Mouse (Mus musculus) heart, embryonic 13.5 days (tissue): ENCODE measurements around the gene Plekhg6. TPM values are rescaled to one million over a fixed set of nuclear protein-coding genes. Genes with fewer than 3 reads are reported as not detected.

Source experiments
- ATAC-seq: fragments of 200-750 bp; cut with Nextera tagmentation; 2 replicates; pipeline ENCODE4 v1.8.0; 2017; ENCODE audit warnings: moderate TSS enrichment; ENCODE audit not compliant: insufficient number of reproducible peaks, low FRiP score, low TSS enrichment; ENCODE audit errors: extremely low read depth
- H3K27ac ChIP-seq: fragments of 300-500 bp; sonication (generic); replicated peaks from 2 replicates; pipeline ENCODE4 v1.5.1; 2015; ENCODE audit warnings: moderate library complexity, mild to moderate bottlenecking, inconsistent platforms
- H3K27me3 ChIP-seq: fragments of 300-500 bp; sonication (generic); replicated peaks from 2 replicates; pipeline ENCODE4 v1.6.1; 2015; ENCODE audit warnings: mild to moderate bottlenecking, inconsistent platforms
- H3K36me3 ChIP-seq: fragments of 300-500 bp; sonication (generic); 2 replicates; pipeline ENCODE4 v1.6.1; 2015; ENCODE audit warnings: mild to moderate bottlenecking, inconsistent platforms
- H3K4me1 ChIP-seq: fragments of 300-500 bp; sonication (generic); 2 replicates; pipeline ENCODE4 v1.6.1; 2015; ENCODE audit warnings: inconsistent platforms
- H3K4me2 ChIP-seq: fragments of 300-500 bp; sonication (generic); 2 replicates; pipeline ENCODE4 v1.6.1; 2015; ENCODE audit warnings: inconsistent platforms, mild to moderate bottlenecking, moderate library complexity
- H3K4me3 ChIP-seq: fragments of 300-500 bp; sonication (generic); 2 replicates; pipeline ENCODE4 v1.5.1; 2015; ENCODE audit warnings: moderate library complexity, mild to moderate bottlenecking, inconsistent platforms
- H3K9ac ChIP-seq: fragments of 300-500 bp; sonication (generic); 2 replicates; pipeline ENCODE4 v1.6.1; 2015; ENCODE audit warnings: inconsistent platforms, mild to moderate bottlenecking, moderate library complexity
- H3K9me3 ChIP-seq: fragments of 300-500 bp; sonication (generic); 2 replicates; pipeline ENCODE4 v1.6.1; 2016; ENCODE audit warnings: inconsistent platforms
- WGBS: fragments of 180-500 bp; shearing (Covaris S2); methylation state at CpG from one replicate; pipeline ENCODE4 v1.1.7; 2015; ENCODE audit warnings: mixed read lengths; 5-methylcytosine and 5-hydroxymethylcytosine counted together
- polyA plus RNA-seq: library from polyadenylated mRNA; unstranded; fragments of >200 nt; fragmentation: Nextera tagmentation; extraction: Ambion mirVana; gene quantifications from 2 replicates; pipeline ENCODE4 v1.2.1, GENCODE M21; 2015

Gene Plekhg6
- polyA plus RNA-seq, 1 experiment from 2014 or later, result 0.11 TPM

DNA sequence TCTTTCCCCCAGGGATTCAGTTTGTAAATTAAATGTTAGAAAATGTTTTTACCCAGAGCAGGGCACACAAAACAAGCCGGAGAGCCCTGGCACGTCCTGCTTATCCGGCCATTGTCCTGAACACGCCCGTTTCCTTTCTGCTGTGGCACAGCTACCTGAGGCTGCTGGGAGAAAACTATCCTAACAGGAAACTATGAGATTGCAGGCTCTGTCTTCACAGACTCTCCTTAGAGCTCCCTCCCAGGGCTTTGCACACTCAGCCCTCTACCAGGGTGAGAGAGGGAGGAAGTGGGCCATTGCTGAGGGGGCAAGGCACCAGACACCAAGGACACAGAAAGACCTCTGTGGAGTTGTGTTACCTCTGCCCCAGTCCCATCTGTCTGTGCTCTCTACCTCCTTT, 40.3 kb downstream of the Plekhg6 start:
- peak overlapping the region; percentile 82 for H3K27ac ChIP-seq
- ATAC-seq, result no peak
- H3K4me1 ChIP-seq, result peaks cover 15% of the 10 kb centered on the region; the same call in 1 of the 2 replicates
- no peak overlapping the region for H3K4me3 ChIP-seq
- H3K4me2 ChIP-seq, result no peak overlapping the region
- H3K36me3 ChIP-seq, result no peaks in the 10 kb centered on the region
- 57% methylated on average over 5 of the region's 5 CpGs for WGBS
- peaks cover 3% of the 10 kb centered on the region for H3K27me3 ChIP-seq
- no peak overlapping the region for H3K9ac ChIP-seq
- H3K9me3 ChIP-seq, result no peaks in the 10 kb centered on the region

DNA sequence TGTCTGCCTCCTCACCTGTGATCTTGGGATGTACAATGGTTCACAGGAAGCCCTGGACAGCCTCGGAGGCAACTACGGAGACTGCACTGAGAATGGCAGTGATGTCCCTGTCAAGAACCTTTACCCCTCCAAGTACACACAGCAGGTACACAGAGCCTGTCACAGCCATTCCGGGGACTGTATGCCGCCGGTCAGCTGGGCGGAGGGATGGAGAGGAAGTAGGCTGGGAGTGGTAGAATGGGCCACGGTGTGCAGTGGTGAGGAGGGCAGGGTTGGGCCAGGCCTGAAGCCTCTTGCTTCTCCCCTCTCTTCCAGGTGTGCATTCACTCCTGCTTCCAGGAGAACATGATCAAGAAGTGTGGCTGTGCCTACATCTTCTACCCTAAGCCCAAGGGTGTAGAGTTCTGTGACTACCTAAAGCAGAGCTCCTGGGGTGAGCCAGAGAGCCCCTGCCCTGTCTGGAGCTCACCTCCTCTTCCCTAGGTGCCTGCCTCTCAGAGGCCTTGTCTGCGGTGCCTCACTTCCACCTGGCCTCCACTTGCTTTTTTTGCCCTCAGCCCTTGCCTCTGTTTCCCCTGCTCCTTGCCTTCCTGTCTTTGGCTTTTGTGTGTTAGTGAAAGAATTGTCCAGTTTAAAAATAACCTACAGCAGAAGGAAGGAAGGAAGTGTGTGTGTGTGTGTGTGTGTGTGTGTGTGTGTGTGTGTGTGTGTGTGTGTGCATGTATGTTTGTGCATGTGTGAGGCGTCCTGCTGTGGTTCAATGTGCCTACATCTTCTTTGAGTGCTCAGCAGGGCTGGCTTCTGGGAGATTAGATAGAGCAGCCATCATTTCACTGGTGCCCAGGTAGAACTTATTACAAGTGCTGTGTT, 41.6 kb downstream of the Plekhg6 start:
- Histone ChIP-seq H3K9me3 (no peaks in the 10 kb centered on the region), H3K27ac (peak overlapping the region; percentile 82; the same call in 1 of the 2 replicates), H3K9ac (no peak overlapping the region), H3K4me1 (peaks cover 12% of the 10 kb centered on the region; the same call in 1 of the 2 replicates), H3K36me3 (no peaks in the 10 kb centered on the region), H3K4me2 (no peak overlapping the region), H3K27me3 (peaks cover 3% of the 10 kb centered on the region; the same call in 1 of the 2 replicates), H3K4me3 (no peak overlapping the region)
- no peak for ATAC-seq
- 60% methylated on average over 9 of the region's 9 CpGs for WGBS

GRCm38 (mm10) chr6:125334356-125334755, 46.2 kb downstream of the Plekhg6 start:
- H3K9me3 ChIP-seq, result no peaks in the 10 kb centered on the region
- ATAC-seq, result no peak
- H3K4me1 ChIP-seq, result peaks cover 8% of the 10 kb centered on the region
- H3K27me3 ChIP-seq, result 0 out of 2 replicates have a peak, but pooled peaks cover 3% of the 10 kb centered on the region
- no peak overlapping the region for H3K9ac ChIP-seq
- no peak overlapping the region for H3K4me3 ChIP-seq
- no peak overlapping the region for H3K4me2 ChIP-seq
- 76% methylated on average over 2 of the region's 2 CpGs for WGBS
- no peak overlapping the region for H3K27ac ChIP-seq
- no peaks in the 10 kb centered on the region for H3K36me3 ChIP-seq

DNA sequence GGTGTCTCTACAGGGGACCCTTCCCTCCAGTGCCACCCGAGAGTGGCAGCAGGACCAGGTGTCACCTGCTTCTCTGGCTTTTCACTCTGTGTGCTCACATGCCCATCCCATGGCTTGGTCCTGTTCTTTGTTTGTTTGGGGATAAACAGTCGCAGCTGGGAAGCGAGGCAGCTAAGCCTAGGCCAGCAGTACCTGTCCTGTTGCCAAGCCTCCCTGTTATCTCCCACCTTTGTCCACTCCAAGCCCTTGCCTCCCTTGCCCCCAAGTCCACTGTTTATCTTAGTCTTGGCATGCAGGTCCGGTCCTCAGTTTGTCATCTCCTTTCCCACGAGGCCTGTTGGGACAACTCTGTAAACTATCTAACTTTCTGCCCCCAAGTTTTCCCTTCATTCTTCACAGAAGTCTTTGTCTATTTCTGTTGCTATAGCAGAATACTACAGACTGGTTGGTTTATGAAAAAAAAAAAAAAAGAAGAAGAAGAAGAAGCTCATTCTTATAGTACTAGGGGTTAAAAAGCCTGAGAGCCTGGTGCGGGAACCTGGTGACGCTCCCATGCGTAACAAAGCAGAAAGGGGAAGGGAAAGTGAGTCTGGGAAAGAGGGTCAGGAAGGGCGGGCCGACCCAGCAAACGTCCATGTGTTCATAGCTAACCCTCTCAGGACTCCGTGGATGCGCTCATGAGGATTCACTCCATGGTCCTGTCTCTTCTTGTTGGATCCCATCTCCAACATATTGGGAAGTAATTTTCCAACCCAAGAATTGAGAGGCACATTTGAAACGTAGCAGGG, 47.3 kb downstream of the Plekhg6 start:
- H3K27ac ChIP-seq, result no peak overlapping the region
- H3K4me1 ChIP-seq, result peaks cover 8% of the 10 kb centered on the region
- no peaks in the 10 kb centered on the region for H3K36me3 ChIP-seq
- 69% methylated on average over 14 of the region's 14 CpGs for WGBS
- H3K9me3 ChIP-seq, result no peaks in the 10 kb centered on the region
- no peak overlapping the region for H3K4me3 ChIP-seq
- 0 out of 2 replicates have a peak, but pooled peaks cover 3% of the 10 kb centered on the region for H3K27me3 ChIP-seq
- no peak overlapping the region for H3K9ac ChIP-seq
- no peak overlapping the region for H3K4me2 ChIP-seq
- ATAC-seq, result no peak

GRCm38 (mm10) chr6:125330626-125331326, 49.8 kb downstream of the Plekhg6 start:
- ATAC-seq, result peak; percentile 69; the same call in 1 of the 2 replicates

DNA sequence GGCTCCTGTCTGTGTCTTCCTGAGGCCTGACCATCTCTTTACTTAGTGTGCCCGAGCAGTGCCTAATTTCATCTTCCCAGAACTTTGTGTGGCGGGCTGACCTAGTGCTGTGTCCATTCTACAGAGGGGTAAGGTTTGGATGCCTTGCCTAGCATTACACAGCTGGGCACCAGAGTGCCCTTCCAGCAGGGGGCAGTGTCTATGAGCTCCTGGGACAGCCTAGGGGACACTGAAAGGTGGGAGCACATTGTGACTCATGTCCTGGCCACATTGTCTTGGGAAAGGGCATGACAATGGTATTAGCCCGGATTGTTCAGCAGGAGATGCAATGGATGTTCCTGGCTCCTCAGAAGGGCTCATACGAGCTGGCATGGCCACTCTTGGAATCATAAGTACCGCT, 52.4 kb downstream of the Plekhg6 start:
- no peak overlapping the region for H3K27ac ChIP-seq
- no peak for ATAC-seq
- H3K9ac ChIP-seq, result no peak overlapping the region
- 83% methylated on average over 5 of the region's 5 CpGs for WGBS
- H3K27me3 ChIP-seq, result peaks cover 7% of the 10 kb centered on the region
- no peak overlapping the region for H3K4me2 ChIP-seq
- no peaks in the 10 kb centered on the region for H3K36me3 ChIP-seq
- no peak overlapping the region for H3K4me3 ChIP-seq
- H3K4me1 ChIP-seq, result peaks cover 15% of the 10 kb centered on the region
- no peaks in the 10 kb centered on the region for H3K9me3 ChIP-seq

More at GRCm38 (mm10) chr6:125330626-125331326, 49.8 kb downstream of the Plekhg6 start:
- H3K36me3 ChIP-seq, result no peaks in the 10 kb centered on the region
- peak overlapping the region; percentile 84 for H3K9ac ChIP-seq
- H3K27me3 ChIP-seq, result no peaks in the 10 kb centered on the region
- H3K9me3 ChIP-seq, result no peaks in the 10 kb centered on the region
- peak overlapping the region; percentile 25; the same call in 1 of the 2 replicates for H3K27ac ChIP-seq
- WGBS, result 1% methylated on average over 39 of the region's 39 CpGs
- H3K4me2 ChIP-seq, result peak overlapping the region; percentile 82
- H3K4me3 ChIP-seq, result peak overlapping the region; percentile 63
- peaks cover 8% of the 10 kb centered on the region for H3K4me1 ChIP-seq

DNA sequence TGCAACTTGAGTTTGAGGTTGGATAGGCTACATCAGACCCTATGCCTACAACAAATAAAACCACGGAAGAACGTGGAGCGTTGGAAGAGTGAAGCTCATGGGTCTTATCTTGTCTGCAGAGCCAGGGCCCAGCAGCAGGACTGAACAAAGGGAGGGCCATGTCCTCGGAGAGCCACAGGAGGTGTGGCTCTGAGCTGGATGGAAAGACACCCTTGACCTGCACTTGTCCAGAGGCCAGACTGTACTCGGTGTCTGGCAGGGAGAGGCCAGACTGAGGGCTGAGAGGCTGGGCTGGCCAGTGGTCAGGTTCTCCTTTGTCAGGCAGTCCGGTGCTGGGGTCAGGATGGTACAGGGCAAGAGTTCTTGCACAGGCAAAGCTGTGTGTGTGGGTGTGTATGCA, 55.3 kb downstream of the Plekhg6 start:
- Histone ChIP-seq H3K4me2 (no peak overlapping the region), H3K36me3 (no peaks in the 10 kb centered on the region), H3K4me1 (peaks cover 21% of the 10 kb centered on the region), H3K27ac (no peak overlapping the region), H3K9ac (no peak overlapping the region), H3K9me3 (no peaks in the 10 kb centered on the region), H3K4me3 (no peak overlapping the region), H3K27me3 (peaks cover 36% of the 10 kb centered on the region)
- no peak for ATAC-seq
- WGBS, result 23% methylated on average over 6 of the region's 6 CpGs

DNA sequence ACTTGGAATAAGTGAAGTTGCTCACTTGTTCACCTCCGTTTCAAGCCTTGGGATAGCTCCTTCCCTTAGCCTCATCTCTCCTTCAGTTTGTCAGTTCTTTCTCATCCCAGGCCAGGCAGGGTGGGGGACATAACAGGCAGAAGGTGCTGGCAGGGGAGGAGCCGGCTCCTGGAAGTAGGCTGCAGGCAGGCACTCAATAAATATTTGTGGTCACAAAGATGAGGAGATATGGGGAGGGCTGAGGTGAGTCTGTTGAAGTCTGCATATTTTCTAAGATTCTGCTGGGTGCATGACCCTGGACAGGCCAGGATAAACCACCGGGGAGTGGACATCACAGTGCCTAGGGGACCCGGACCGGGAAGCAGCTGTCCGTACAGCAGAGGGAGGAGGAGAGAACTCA, 57.0 kb downstream of the Plekhg6 start:
- H3K4me3 ChIP-seq, result no peak overlapping the region
- no peak for ATAC-seq
- H3K9me3 ChIP-seq, result no peaks in the 10 kb centered on the region
- H3K4me1 ChIP-seq, result peaks cover 16% of the 10 kb centered on the region
- WGBS, result 70% methylated on average over 6 of the region's 6 CpGs
- no peak overlapping the region for H3K4me2 ChIP-seq
- no peaks in the 10 kb centered on the region for H3K36me3 ChIP-seq
- peaks cover 53% of the 10 kb centered on the region for H3K27me3 ChIP-seq
- H3K27ac ChIP-seq, result no peak overlapping the region
- H3K9ac ChIP-seq, result no peak overlapping the region

- Histone ChIP-seq H3K4me3 (no peak overlapping the region), H3K27me3 (peaks cover 56% of the 10 kb centered on the region), H3K27ac (no peak overlapping the region), H3K36me3 (no peaks in the 10 kb centered on the region), H3K4me1 (peaks cover 16% of the 10 kb centered on the region), H3K9me3 (no peaks in the 10 kb centered on the region), H3K9ac (no peak overlapping the region), H3K4me2 (no peak overlapping the region)
- WGBS, result 50% methylated on average over 13 of the region's 13 CpGs
- ATAC-seq, result no peak
Observed at GRCm38 (mm10) chr6:125322794-125323193, 57.8 kb downstream of the Plekhg6 start.

DNA sequence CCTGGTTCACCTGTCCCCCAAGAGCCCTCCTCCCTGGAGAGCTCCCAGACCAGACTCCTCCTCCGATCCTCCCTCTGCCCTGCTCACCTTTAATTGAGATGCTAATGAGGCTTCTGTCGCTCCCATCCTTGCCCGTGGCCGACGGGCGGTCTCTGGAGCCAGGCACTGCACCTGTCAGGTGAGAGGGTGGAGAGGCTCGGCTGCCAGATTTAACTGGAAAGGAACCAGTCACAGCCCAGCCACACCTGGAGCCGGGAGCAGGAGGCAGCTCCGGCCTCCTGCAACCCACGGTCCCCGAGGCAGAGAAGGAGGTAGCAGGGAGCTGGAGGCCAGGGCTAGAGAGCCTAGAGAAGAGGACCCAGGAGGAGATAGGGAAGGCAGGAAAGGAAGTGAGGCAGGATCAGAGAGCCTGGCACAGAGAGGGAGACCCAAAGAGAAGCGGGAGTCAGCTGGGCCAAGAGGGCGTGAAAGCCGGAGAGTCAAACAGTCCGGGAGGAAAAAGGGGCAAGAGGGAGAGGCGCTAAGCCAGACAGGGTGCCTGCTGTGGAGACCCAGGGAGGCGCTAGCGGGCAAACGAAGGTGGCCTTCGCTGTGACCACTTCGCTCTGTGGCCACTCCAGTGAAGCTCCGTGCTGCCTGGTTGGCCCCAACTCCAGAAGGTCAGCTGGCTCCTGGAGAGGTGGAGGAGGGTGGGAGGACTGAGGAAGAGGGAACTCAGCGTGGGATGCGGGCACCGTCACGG, 59.3 kb downstream of the Plekhg6 start:
- Histone ChIP-seq H3K9ac (peak overlapping the region; percentile 50; the same call in 1 of the 2 replicates), H3K4me2 (peak overlapping the region; percentile 41), H3K9me3 (no peaks in the 10 kb centered on the region), H3K4me3 (0 out of 2 replicates have a peak overlapping the region, but pooled peaks have one; percentile 4), H3K27ac (no peak overlapping the region), H3K27me3 (peaks cover 56% of the 10 kb centered on the region), H3K36me3 (no peaks in the 10 kb centered on the region), H3K4me1 (peaks cover 24% of the 10 kb centered on the region)
- no peak for ATAC-seq
- 9% methylated on average over 26 of the region's 26 CpGs for WGBS
